Mouse (Mus musculus): Measurements from ENCODE around the gene Papola.

The Papola gene

DNA sequence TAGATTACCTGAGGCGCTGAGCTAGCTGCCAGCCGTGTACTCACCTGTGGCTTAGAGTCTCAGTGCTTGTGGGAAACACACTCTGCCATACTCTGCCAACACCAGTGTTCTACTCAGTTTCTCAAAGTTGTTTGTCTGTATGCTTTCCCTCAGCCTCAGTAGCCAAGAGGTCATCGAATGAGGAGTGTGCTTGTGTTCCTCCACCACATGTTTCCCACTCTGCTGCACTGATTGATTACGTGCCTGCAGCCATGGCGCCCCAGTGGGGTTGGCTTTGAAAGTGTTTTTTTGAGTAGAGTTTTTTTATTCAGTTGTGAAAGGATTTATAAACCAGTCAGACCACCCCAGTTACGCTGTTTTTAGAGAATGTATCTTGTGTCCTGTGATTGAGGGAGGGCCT is 51.1 kb downstream of the Papola start:
- TF ChIP-seq GATA4 (IDR thresholded peaks at IDR 0.05; ENCODE audit: insufficient replicate concordance, low read length) = no peak

DNA sequence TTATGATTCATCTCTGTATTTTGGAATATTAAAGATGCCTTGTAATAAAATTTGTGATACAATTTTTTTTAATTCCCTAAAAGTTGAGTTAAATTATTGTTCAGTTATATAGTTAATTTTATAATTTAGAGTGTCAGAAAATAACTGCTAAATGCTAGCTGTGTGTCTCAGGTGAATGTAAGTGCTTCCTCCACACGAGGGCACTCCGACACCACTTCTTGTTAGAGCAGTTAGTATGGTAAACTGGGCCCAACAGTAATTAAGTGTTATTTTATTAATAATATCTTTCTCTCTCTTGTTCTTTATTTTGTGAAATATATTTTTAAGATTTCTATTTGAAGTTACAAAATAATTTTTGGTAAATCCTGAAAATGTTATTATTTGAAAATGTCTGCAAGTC is 51.7 kb downstream of the Papola start:
- no peak for TF ChIP-seq GATA4 (IDR thresholded peaks at IDR 0.05; ENCODE audit: insufficient replicate concordance, low read length)

GRCm38 (mm10) chr12:105839096-105839495 is 54.6 kb downstream of the Papola start:
- TF ChIP-seq GATA4 (IDR thresholded peaks at IDR 0.05; ENCODE audit: insufficient replicate concordance, low read length) = no peak

GRCm38 (mm10) chr12:105843243-105844005 is 58.9 kb downstream of the Papola start:
- no peak for TF ChIP-seq GATA4 (IDR thresholded peaks at IDR 0.05; ENCODE audit: insufficient replicate concordance, low read length)

- TF ChIP-seq GATA4 (IDR thresholded peaks at IDR 0.05; ENCODE audit: insufficient replicate concordance, low read length) = no peak
Measured at GRCm38 (mm10) chr12:105844406-105844805, 59.9 kb downstream of the Papola start.

DNA sequence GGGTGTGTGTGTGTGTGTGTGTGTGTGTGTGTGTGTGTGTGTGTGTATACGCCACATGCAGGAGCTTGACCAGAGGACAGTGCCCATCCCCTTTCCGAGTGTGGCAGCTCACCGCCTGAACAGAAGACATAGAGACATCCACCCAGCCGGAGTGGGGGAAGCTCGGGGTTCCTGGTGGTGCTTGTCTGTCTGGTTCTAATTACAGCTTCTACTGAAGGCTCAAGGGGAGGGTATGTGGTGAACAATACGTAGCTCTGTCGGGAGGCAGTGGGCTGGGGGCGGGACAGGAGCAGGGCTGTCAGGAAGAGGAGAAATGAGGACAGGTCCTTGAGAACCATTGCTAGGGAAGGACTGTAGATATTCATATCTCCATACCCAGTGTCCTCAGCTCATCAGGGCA is 64.6 kb downstream of the Papola start:
- TF ChIP-seq GATA4 (IDR thresholded peaks at IDR 0.05; ENCODE audit: insufficient replicate concordance, low read length) = no peak

GRCm38 (mm10) chr12:105850675-105851074 is 66.2 kb downstream of the Papola start:
- TF ChIP-seq GATA4 (IDR thresholded peaks at IDR 0.05; ENCODE audit: insufficient replicate concordance, low read length) = no peak

DNA sequence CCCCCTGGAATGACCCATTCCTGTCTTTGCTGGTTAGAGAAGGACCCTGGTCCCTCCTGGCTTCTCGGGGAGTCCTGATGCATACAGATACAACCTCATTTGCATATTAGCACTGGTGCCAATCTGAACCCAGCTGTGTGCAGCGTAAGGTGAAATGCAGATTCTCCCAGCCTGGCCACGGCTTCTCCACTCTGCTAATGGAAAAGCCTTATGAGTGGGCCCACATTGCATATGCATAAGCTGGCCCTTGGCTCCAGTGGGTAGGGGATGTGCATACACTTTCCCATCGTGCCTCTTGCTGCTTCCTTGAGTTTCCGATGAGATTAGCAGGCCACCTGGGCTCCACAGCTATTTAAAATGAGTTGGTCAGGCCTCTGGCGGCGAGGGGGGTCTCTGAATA is 68.3 kb downstream of the Papola start:
- no peak for TF ChIP-seq GATA4 (IDR thresholded peaks at IDR 0.05; ENCODE audit: insufficient replicate concordance, low read length)

DNA sequence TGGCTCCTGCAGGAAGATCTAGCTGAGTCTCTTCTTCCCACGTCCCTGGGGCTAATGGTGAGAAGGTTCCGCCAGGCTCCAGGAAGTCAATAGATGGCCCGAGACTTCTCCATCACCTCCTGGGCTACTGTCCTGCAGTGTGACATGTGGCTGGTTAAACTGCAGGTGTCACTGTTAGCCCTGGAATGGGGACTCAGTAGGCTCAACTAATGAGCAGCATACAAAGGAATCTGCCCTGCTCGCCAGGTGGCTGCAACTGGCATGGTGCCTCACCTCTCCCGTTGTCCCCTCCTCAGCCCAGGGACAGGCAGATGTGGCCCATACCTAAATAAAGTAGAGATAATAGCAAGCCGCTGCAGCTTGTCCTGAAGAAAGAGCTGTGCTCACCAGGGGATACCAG is 70.1 kb downstream of the Papola start:
- no peak for TF ChIP-seq GATA4 (IDR thresholded peaks at IDR 0.05; ENCODE audit: insufficient replicate concordance, low read length)

- TF ChIP-seq GATA4 (IDR thresholded peaks at IDR 0.05; ENCODE audit: insufficient replicate concordance, low read length) = no peak
Measured at GRCm38 (mm10) chr12:105857902-105858640, 73.6 kb downstream of the Papola start.

- no peak for TF ChIP-seq GATA4 (IDR thresholded peaks at IDR 0.05; ENCODE audit: insufficient replicate concordance, low read length)
Measured at GRCm38 (mm10) chr12:105862072-105862471, 77.6 kb downstream of the Papola start.

GRCm38 (mm10) chr12:105862607-105863006 is 78.1 kb downstream of the Papola start:
- TF ChIP-seq GATA4 (IDR thresholded peaks at IDR 0.05; ENCODE audit: insufficient replicate concordance, low read length) = no peak

- TF ChIP-seq GATA4 (IDR thresholded peaks at IDR 0.05; ENCODE audit: insufficient replicate concordance, low read length) = no peak
Measured at GRCm38 (mm10) chr12:105863436-105863835, 78.9 kb downstream of the Papola start.

GRCm38 (mm10) chr12:105867646-105868045 is 83.2 kb downstream of the Papola start:
- no peak for TF ChIP-seq GATA4 (IDR thresholded peaks at IDR 0.05; ENCODE audit: insufficient replicate concordance, low read length)

GRCm38 (mm10) chr12:105869242-105869641 is 84.7 kb downstream of the Papola start:
- TF ChIP-seq GATA4 (IDR thresholded peaks at IDR 0.05; ENCODE audit: insufficient replicate concordance, low read length) = no peak

GRCm38 (mm10) chr12:105869696-105870095 is 85.2 kb downstream of the Papola start:
- no peak for TF ChIP-seq GATA4 (IDR thresholded peaks at IDR 0.05; ENCODE audit: insufficient replicate concordance, low read length)
